Mouse (Mus musculus): ENCODE data around the gene Ppp2r3a. TPM values are rescaled to one million over a fixed set of nuclear protein-coding genes. Genes with fewer than 3 reads are reported as not detected.
A peak's percentile ranks its signal among the peaks of the same experiment; 100 is the strongest.

Gene Ppp2r3a
- polyA plus RNA-seq, 1 experiment from 2014 or later: 3.2 TPM

DNA sequence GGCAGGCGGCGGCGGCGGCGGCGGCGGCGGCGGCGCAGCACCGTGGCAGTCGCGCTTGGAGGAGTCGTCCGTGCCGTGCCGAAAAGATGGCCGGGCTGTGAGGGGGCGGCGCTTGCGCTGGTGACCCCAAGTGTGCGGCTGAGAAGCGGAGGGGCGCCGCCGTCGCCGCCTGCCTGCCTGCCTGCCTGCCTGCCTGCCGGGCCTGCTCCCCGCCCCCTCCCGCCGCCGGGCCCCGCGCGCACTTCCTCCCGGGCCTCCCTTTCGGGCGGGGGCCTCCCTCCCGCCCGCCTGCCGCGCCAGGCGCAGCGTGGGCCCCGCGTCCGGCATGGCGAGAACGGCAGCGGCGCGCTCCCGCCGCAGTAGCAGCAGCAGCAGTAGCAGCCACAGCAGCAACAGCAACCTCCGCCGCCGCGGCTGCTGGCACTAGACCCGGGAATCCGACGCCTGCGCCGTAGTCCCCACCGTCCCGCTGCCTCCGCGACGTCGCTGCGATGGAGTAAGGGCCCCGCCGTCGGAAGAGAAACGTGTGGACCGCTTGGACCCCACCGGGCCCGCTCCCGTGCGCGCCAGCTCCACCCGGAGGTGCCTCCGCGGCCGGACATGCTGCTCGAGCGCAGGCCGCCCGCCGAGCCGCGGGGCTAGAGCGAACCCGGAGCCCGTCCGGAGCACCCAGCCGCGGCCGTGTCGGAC lies 177.1 kb downstream of the Ppp2r3a start:
- Histone ChIP-seq H3K27me3 (no peaks in the 10 kb centered on the region), H3K4me3 (replicated peaks) (peak overlapping the region; percentile 98), H3K36me3 (replicated peaks) (peaks cover 4% of the 10 kb centered on the region; the same call in 1 of the 2 replicates), H3K27ac (replicated peaks) (peak overlapping the region; percentile 99), H3K9me3 (replicated peaks) (no peaks in the 10 kb centered on the region), H3K4me2 (peak overlapping the region; percentile 96), H3K4me1 (replicated peaks) (peaks cover 39% of the 10 kb centered on the region), H3K9ac (peak overlapping the region; percentile 99)
- under 1% methylated on average over 78 of the region's 100 CpGs for WGBS (ENCODE audit: insufficient replicate concordance)
- peak; percentile 66 for ATAC-seq (ENCODE audit: insufficient read depth)

DNA sequence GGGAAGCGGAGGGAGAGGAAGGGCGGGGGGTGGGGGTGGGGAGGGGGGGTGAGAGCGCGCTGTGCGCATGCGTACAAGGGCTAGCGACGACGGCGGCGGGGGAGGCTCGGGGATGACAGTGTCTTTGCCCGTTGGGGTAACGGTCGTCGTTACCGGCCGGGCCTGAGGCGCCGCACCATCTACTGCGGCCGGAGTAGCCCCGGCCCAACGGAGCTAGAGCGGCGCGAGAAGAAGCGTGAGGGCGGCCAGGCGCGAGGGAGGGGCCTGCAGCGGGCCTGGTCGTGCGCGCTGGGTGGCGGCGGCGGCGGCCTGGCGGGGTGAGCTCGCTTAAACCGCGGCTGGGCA lies 177.6 kb downstream of the Ppp2r3a start, which contains the start of gene Msl2:
TSS of gene Msl2 (plus strand) at position 115 of the 345 bp plus-strand sequence.
- ATAC-seq (ENCODE audit: insufficient read depth): peak; percentile 67
- H3K4me2 ChIP-seq: peak within 1 kb of the TSS; percentile 96
- H3K9ac ChIP-seq: peak within 1 kb of the TSS; percentile 99
- WGBS (ENCODE audit: insufficient replicate concordance): under 1% methylated on average over 36 of the region's 43 CpGs
- H3K27me3 ChIP-seq: no peaks in the 10 kb centered on the region
- H3K4me1 ChIP-seq (replicated peaks): peaks cover 34% of the 10 kb centered on the region
- H3K27ac ChIP-seq (replicated peaks): peak within 1 kb of the TSS; percentile 99
- H3K36me3 ChIP-seq (replicated peaks): no peaks in the 10 kb centered on the region
- H3K4me3 ChIP-seq (replicated peaks): peak within 1 kb of the TSS; percentile 98
- H3K9me3 ChIP-seq (replicated peaks): no peaks in the 10 kb centered on the region

DNA sequence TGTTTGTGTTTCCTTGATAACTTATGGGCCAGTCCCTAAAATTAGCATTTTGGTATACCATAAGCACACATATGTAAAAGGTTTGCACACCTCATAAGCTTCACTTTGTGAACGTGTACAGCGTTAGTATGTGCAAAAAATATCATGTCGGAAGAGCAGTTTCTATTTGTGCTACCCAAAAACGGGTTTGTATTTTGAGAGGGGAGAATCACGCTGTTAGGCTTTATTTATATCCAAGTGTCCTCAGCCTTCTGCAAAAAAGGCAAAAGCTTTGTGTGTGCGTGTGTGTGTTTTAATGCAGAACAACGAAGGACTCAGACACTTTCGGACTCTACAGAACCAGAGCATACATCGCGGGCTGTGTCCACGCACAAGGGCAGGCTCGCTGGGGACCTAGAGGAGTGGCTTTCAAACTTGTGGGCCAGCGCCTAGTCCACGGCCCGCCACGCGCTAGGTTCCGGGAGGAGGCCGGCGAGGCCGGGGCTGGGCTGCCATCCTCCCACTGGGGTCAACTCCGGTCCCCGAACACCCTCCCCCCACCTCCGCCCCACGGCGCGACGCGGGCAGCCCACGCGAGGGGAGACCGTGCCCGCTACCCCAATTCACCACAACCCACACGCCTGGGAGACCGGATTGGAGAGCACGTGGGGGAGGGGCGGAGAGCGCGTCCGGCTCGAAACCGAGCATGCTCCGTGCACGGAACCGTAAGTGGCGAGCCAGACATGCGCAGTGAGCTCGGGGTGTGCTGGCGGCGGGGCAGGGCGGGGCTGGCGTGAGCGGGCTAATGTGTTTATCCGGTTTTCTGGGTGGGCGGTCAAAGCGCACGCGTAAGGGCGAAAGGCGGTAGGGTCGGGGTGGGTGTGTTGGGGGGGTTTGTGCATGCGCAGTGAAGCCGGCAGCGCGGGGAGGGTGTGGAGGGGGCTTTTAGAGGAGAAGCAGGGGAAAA lies 178.3 kb downstream of the Ppp2r3a start:
- peak overlapping the region; percentile 98 for H3K4me3 ChIP-seq (replicated peaks)
- H3K9me3 ChIP-seq (replicated peaks): no peaks in the 10 kb centered on the region
- peak; percentile 88 for ATAC-seq (ENCODE audit: insufficient read depth)
- WGBS (ENCODE audit: insufficient replicate concordance): under 1% methylated on average over 63 of the region's 65 CpGs
- peaks cover 27% of the 10 kb centered on the region for H3K4me1 ChIP-seq (replicated peaks)
- peak overlapping the region; percentile 99 for H3K9ac ChIP-seq
- H3K4me2 ChIP-seq: peak overlapping the region; percentile 96
- no peaks in the 10 kb centered on the region for H3K36me3 ChIP-seq (replicated peaks)
- H3K27me3 ChIP-seq: no peaks in the 10 kb centered on the region
- H3K27ac ChIP-seq (replicated peaks): peak overlapping the region; percentile 99

DNA sequence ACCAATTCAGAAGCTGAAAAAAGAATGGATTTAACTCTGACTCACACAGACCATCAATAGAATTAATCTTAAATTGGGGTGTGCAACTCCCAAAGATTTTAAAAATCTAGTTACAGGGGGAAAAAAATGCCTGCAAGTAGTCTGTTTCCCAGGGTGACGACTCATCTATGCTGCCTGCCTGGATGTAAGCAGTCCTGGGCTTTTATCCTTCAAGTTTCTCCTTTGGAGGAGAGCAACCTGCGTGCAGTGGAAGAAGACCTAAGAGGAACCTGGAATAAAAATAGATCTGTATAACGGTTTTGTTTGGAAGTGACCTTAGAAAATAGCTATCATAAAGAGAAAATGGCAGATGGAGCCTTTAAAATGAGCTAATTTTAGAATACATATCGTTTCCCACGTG lies 179.1 kb downstream of the Ppp2r3a start:
- no peak overlapping the region; the same call in 1 of the 2 replicates for H3K4me3 ChIP-seq (replicated peaks)
- peak overlapping the region; percentile 3; the same call in 1 of the 2 replicates for H3K9ac ChIP-seq
- no peak overlapping the region; the same call in 1 of the 2 replicates for H3K27ac ChIP-seq (replicated peaks)
- peaks cover 23% of the 10 kb centered on the region for H3K4me1 ChIP-seq (replicated peaks)
- no peaks in the 10 kb centered on the region for H3K9me3 ChIP-seq (replicated peaks)
- H3K27me3 ChIP-seq: no peaks in the 10 kb centered on the region
- peak overlapping the region; percentile 96 for H3K4me2 ChIP-seq
- WGBS (ENCODE audit: insufficient replicate concordance): 23% methylated on average over 5 of the region's 5 CpGs
- no peaks in the 10 kb centered on the region for H3K36me3 ChIP-seq (replicated peaks)
- ATAC-seq (ENCODE audit: insufficient read depth): no peak

GRCm38 (mm10) chr9:101069781-101070180 lies 181.8 kb downstream of the Ppp2r3a start:
- peaks cover 15% of the 10 kb centered on the region for H3K4me1 ChIP-seq (replicated peaks)
- no peaks in the 10 kb centered on the region for H3K27me3 ChIP-seq
- no peak overlapping the region for H3K4me3 ChIP-seq (replicated peaks)
- no peaks in the 10 kb centered on the region for H3K36me3 ChIP-seq (replicated peaks)
- no peak overlapping the region for H3K4me2 ChIP-seq
- H3K9me3 ChIP-seq (replicated peaks): no peaks in the 10 kb centered on the region
- ATAC-seq (ENCODE audit: insufficient read depth): no peak
- H3K9ac ChIP-seq: no peak overlapping the region
- no peak overlapping the region for H3K27ac ChIP-seq (replicated peaks)
- 82% methylated on average over 3 of the region's 3 CpGs for WGBS (ENCODE audit: insufficient replicate concordance)

GRCm38 (mm10) chr9:101065076-101065602 lies 186.5 kb downstream of the Ppp2r3a start:
- no peak for ATAC-seq (ENCODE audit: insufficient read depth)
- no peaks in the 10 kb centered on the region for H3K9me3 ChIP-seq (replicated peaks)
- 75% methylated on average over 3 of the region's 3 CpGs for WGBS (ENCODE audit: insufficient replicate concordance)
- no peak overlapping the region for H3K4me3 ChIP-seq (replicated peaks)
- no peaks in the 10 kb centered on the region for H3K36me3 ChIP-seq (replicated peaks)
- H3K9ac ChIP-seq: no peak overlapping the region
- H3K4me1 ChIP-seq (replicated peaks): no peaks in the 10 kb centered on the region
- H3K4me2 ChIP-seq: no peak overlapping the region
- H3K27me3 ChIP-seq: no peaks in the 10 kb centered on the region
- H3K27ac ChIP-seq (replicated peaks): no peak overlapping the region

DNA sequence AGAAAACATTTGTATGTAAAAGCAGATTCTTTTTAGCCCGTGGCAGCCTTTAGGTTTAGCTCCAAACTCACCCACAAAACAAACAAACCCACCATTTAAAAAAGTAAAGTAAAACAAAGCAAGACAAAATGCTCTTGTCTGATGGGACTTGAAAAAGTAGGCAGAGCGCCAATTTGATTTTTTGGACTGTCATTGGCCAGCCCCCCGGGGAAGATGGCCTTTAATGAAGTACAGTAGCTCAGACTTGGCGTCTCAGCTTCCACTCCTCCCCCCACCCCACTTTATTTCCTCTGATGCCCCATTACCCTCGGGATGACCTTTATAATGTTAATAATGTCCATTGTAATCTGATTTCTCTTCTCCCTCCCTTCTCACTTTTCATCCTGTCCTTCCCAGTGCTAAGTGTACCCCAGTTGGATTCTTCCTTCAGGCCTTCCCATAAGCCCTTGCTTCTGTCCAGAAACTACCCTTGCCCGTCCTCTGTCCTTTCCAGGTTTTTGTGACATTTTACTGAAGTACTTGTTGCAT lies 189.3 kb downstream of the Ppp2r3a start:
- Histone ChIP-seq H3K4me1 (replicated peaks) (no peaks in the 10 kb centered on the region), H3K27ac (replicated peaks) (no peak overlapping the region), H3K9ac (no peak overlapping the region), H3K4me3 (replicated peaks) (no peak overlapping the region), H3K4me2 (no peak overlapping the region), H3K9me3 (replicated peaks) (no peaks in the 10 kb centered on the region), H3K27me3 (no peaks in the 10 kb centered on the region), H3K36me3 (replicated peaks) (no peaks in the 10 kb centered on the region)
- WGBS (ENCODE audit: insufficient replicate concordance): 62% methylated on average over 6 of the region's 6 CpGs
- no peak for ATAC-seq (ENCODE audit: insufficient read depth)

DNA sequence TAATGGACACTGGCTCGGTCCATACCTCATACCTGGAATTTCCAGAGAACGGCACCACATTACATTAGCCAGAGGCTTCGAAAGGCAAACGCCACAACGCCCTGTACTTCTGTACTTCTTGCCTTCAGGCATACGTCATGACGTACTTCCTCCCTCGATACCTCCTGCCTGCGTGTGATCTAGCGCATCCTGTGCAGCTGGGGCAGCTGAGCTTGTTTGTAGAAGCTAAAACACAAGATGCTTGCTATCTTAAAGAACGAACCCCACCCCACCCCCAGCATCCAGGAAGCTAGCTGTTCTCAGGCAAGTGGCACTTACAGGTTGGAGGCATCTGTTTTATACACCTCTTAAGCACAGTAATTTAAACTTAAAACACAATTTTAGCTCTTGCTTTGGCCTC lies 190.6 kb downstream of the Ppp2r3a start:
- Histone ChIP-seq H3K4me3 (replicated peaks) (no peak overlapping the region), H3K4me2 (no peak overlapping the region), H3K9me3 (replicated peaks) (no peaks in the 10 kb centered on the region), H3K27ac (replicated peaks) (no peak overlapping the region), H3K36me3 (replicated peaks) (no peaks in the 10 kb centered on the region), H3K27me3 (no peaks in the 10 kb centered on the region), H3K4me1 (replicated peaks) (no peaks in the 10 kb centered on the region), H3K9ac (no peak overlapping the region)
- WGBS (ENCODE audit: insufficient replicate concordance): 41% methylated on average over 11 of the region's 11 CpGs
- no peak for ATAC-seq (ENCODE audit: insufficient read depth)

- H3K36me3 ChIP-seq (replicated peaks): no peaks in the 10 kb centered on the region
- H3K9ac ChIP-seq: no peak overlapping the region
- ATAC-seq (ENCODE audit: insufficient read depth): no peak
- H3K4me3 ChIP-seq (replicated peaks): no peak overlapping the region
- no peak overlapping the region for H3K27ac ChIP-seq (replicated peaks)
- H3K9me3 ChIP-seq (replicated peaks): no peaks in the 10 kb centered on the region
- no peaks in the 10 kb centered on the region for H3K4me1 ChIP-seq (replicated peaks)
- H3K27me3 ChIP-seq: no peaks in the 10 kb centered on the region
- H3K4me2 ChIP-seq: no peak overlapping the region
- 83% methylated on average over 4 of the region's 4 CpGs for WGBS (ENCODE audit: insufficient replicate concordance)
Observed at GRCm38 (mm10) chr9:101057156-101057555, 194.4 kb downstream of the Ppp2r3a start.

Data from liver, embryonic 15.5 days (tissue).